Mouse (Mus musculus): ENCODE data around the gene Pabpc1l.

The Pabpc1l gene

GRCm38 (mm10) chr2:164087416-164088017 is 62.3 kb downstream of the Pabpc1l start:
- DNase-seq: no peak

- DNase-seq: no peak
These were observed 64.3 kb downstream of the Pabpc1l start for GRCm38 (mm10) chr2:164089508-164089907.

- DNase-seq: no peak
These were observed 68.9 kb downstream of the Pabpc1l start for GRCm38 (mm10) chr2:164094152-164094551.

DNA sequence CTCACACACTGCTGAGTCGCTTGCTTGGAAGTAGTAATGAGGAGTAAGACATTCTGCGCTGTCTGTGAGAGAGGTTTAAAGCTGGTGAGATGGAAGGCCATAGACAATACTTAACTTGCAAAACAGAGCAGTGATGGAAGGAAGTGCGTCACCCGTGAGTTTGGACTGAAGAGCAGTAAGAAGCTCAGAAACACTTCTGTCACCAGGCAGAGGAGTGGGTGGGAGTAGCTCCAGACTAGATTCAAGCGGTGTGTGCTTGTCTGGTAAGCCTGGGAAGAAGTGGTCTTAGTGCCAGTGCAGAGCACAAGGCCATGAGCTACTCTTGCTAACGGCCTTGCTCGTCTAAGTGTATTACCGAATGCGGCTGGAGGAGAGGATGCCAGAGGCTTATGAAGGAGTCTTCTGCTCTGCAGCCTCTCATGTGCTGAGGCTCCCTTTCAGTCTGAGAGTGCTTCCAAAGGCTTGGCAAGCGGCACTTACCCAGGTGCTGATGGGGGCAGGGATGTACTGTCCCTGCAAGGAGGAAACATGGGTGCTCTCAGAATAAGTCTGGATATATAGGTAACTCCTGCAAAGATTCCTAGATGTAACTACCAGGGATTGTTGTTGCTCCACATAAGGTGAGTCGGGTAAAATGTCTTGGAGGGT is 73.5 kb downstream of the Pabpc1l start:
- no peak for DNase-seq

All from lung, postnatal 4 days (tissue).